Mouse (Mus musculus) CH12.LX (cell line): Measurements from ENCODE around the gene Fcna. TPM values are rescaled to one million over a fixed set of nuclear protein-coding genes. Genes with fewer than 3 reads are reported as not detected.

Experiments used
- DNase-seq: peaks from one replicate; pipeline ENCODE4 v3.0.0-alpha.2; 2013; ENCODE audit errors: extremely low read depth
- H3K27ac ChIP-seq: 2 replicates; pipeline ENCODE4 v1.5.1; 2012; ENCODE audit warnings: low read depth, mild to moderate bottlenecking, control low read depth, moderate library complexity; ENCODE audit not compliant: insufficient read depth
- H3K27me3 ChIP-seq: replicated peaks from 2 replicates; pipeline ENCODE3; 2012; ENCODE audit warnings: inconsistent platforms
- H3K36me3 ChIP-seq, 2 experiments: replicated peaks in 1 of 2; 2 replicates each; pipeline versions ENCODE3 to v1.6.1; 2012; ENCODE audit warnings: inconsistent platforms in 1 of 2, low read length in 1 of 2, mild to moderate bottlenecking in 1 of 2, mixed read lengths in 1 of 2, moderate library complexity in 1 of 2; ENCODE audit not compliant: control insufficient read depth in 1 of 2, insufficient read depth in 1 of 2
- H3K4me1 ChIP-seq, 2 experiments: 2 replicates each; pipeline ENCODE4 v1.6.1; 2012; ENCODE audit warnings: inconsistent platforms in 1 of 2, moderate library complexity in 1 of 2; ENCODE audit not compliant: insufficient read depth in 2 of 2, control insufficient read depth in 1 of 2
- H3K4me2 ChIP-seq: 2 replicates; pipeline ENCODE4 v1.6.1; 2012; ENCODE audit warnings: low read depth, mild to moderate bottlenecking, control low read depth; ENCODE audit not compliant: poor library complexity, insufficient read depth, severe bottlenecking
- H3K4me3 ChIP-seq, 3 experiments: fragments of 150-350 bp in 1 of 3; sonication (generic) in 1 of 3; replicated peaks in 1 of 3; 2 replicates each; pipeline versions ENCODE3 to v1.5.1; 2011 to 2012; ENCODE audit warnings: low read depth in 2 of 3, low read length in 2 of 3, mild to moderate bottlenecking in 2 of 3, moderate library complexity in 2 of 3, control low read depth in 1 of 3, improper control_type of control experiment in 1 of 3, inconsistent platforms in 1 of 3, mixed read lengths in 1 of 3; ENCODE audit not compliant: poor library complexity in 1 of 3
- H3K79me2 ChIP-seq: replicated peaks from 2 replicates; pipeline ENCODE4 v1.6.1; 2012; ENCODE audit warnings: mild to moderate bottlenecking, moderate library complexity; ENCODE audit not compliant: control insufficient read depth, poor library complexity, insufficient read depth, severe bottlenecking; ENCODE audit errors: extremely low read depth
- H3K9ac ChIP-seq: 2 replicates; pipeline ENCODE4 v1.6.1; 2012; ENCODE audit warnings: low read depth, mild to moderate bottlenecking, control low read depth, moderate library complexity; ENCODE audit not compliant: insufficient read depth
- H3K9me3 ChIP-seq: replicated peaks from 2 replicates; pipeline ENCODE3; 2012; ENCODE audit warnings: low read length, inconsistent platforms, mixed read lengths
- BHLHE40 ChIP-seq: IDR thresholded peaks from 2 replicates; pipeline ENCODE4 v1.6.1; 2011; ENCODE audit warnings: mild to moderate bottlenecking, low read depth, low read length, improper control_type of control experiment
- CHD1 ChIP-seq: IDR thresholded peaks from 2 replicates; pipeline ENCODE4 v1.6.1; 2012; ENCODE audit warnings: low read depth, low read length, improper control_type of control experiment, inconsistent platforms
- EP300 ChIP-seq: IDR thresholded peaks from 2 replicates; pipeline ENCODE4 v1.6.1; 2011; ENCODE audit warnings: low read length, improper control_type of control experiment
- ETS1 ChIP-seq: conservative IDR thresholded peaks from 2 replicates; pipeline ENCODE4 v1.6.1; 2012; ENCODE audit warnings: low read depth, mild to moderate bottlenecking, inconsistent platforms, low read length, improper control_type of control experiment, moderate library complexity
- GABPA ChIP-seq: IDR thresholded peaks from 2 replicates; pipeline ENCODE4 v1.6.1; 2012; ENCODE audit warnings: low read depth, low read length, improper control_type of control experiment, inconsistent platforms; ENCODE audit not compliant: insufficient replicate concordance
- HCFC1 ChIP-seq: IDR thresholded peaks from 2 replicates; pipeline ENCODE4 v1.6.1; 2012; ENCODE audit warnings: low read depth, mild to moderate bottlenecking, inconsistent platforms, low read length, improper control_type of control experiment
- JUND ChIP-seq: conservative IDR thresholded peaks from 2 replicates; pipeline ENCODE4 v1.6.1; 2011; ENCODE audit warnings: low read depth, low read length, improper control_type of control experiment
- MAFK ChIP-seq: IDR thresholded peaks from 2 replicates; pipeline ENCODE4 v1.6.1; 2011; ENCODE audit warnings: low read length, improper control_type of control experiment; ENCODE audit not compliant: insufficient replicate concordance
- MEF2A ChIP-seq: IDR thresholded peaks from 2 replicates; pipeline ENCODE4 v1.6.1; 2014; ENCODE audit warnings: low read depth, mild to moderate bottlenecking, inconsistent platforms, low read length, improper control_type of control experiment, borderline replicate concordance
- MXI1 ChIP-seq: IDR thresholded peaks from 2 replicates; pipeline ENCODE4 v1.6.1; 2011; ENCODE audit warnings: mild to moderate bottlenecking, low read depth, low read length, improper control_type of control experiment
- NRF1 ChIP-seq: IDR thresholded peaks from 2 replicates; pipeline ENCODE4 v1.6.1; 2014; ENCODE audit warnings: low read depth, mild to moderate bottlenecking, inconsistent platforms, low read length, improper control_type of control experiment, moderate library complexity
- PAX5 ChIP-seq: IDR thresholded peaks from 2 replicates; pipeline ENCODE4 v1.6.1; 2012; ENCODE audit warnings: low read length, inconsistent platforms, mixed read lengths
- POLR2A ChIP-seq: IDR thresholded peaks from 2 replicates; pipeline ENCODE4 v1.6.1; 2011; ENCODE audit warnings: low read depth, mild to moderate bottlenecking, improper control_type of control experiment, low read length
- RCOR1 ChIP-seq: conservative IDR thresholded peaks from 2 replicates; pipeline ENCODE4 v1.6.1; 2012; ENCODE audit warnings: low read depth, mild to moderate bottlenecking, inconsistent platforms, low read length, improper control_type of control experiment
- SIN3A ChIP-seq: IDR thresholded peaks from 2 replicates; pipeline ENCODE4 v1.6.1; 2012; ENCODE audit warnings: low read length, improper control_type of control experiment, inconsistent platforms
- SMC3 ChIP-seq: IDR thresholded peaks from 2 replicates; pipeline ENCODE4 v1.6.1; 2011; ENCODE audit warnings: low read depth, low read length, improper control_type of control experiment
- TBP ChIP-seq: conservative IDR thresholded peaks from 2 replicates; pipeline ENCODE4 v1.6.1; 2011; ENCODE audit warnings: low read depth, low read length, improper control_type of control experiment
- TCF12 ChIP-seq: IDR thresholded peaks from 2 replicates; pipeline ENCODE4 v1.6.1; 2014; ENCODE audit warnings: low read depth, mild to moderate bottlenecking, inconsistent platforms, low read length, improper control_type of control experiment
- USF1 ChIP-seq: IDR thresholded peaks from 2 replicates; pipeline ENCODE4 v1.6.1; 2014; ENCODE audit warnings: low read depth, mild to moderate bottlenecking, inconsistent platforms, low read length, improper control_type of control experiment
- USF2 ChIP-seq: conservative IDR thresholded peaks from 2 replicates; pipeline ENCODE4 v1.6.1; 2011; ENCODE audit warnings: low read depth, low read length, improper control_type of control experiment
- ZKSCAN1 ChIP-seq: IDR thresholded peaks from 2 replicates; pipeline ENCODE4 v1.6.1; 2012; ENCODE audit warnings: low read depth, inconsistent platforms, low read length, improper control_type of control experiment, borderline replicate concordance
- ZMIZ1 ChIP-seq: IDR thresholded peaks from 2 replicates; pipeline ENCODE4 v1.6.1; 2012; ENCODE audit warnings: low read depth, mild to moderate bottlenecking, inconsistent platforms, low read length, improper control_type of control experiment
- ZNF384 ChIP-seq: IDR thresholded peaks from 2 replicates; pipeline ENCODE4 v1.6.1; 2012; ENCODE audit warnings: low read depth, low read length, improper control_type of control experiment, inconsistent platforms
- dilution Hi-C: fragments of 300-500 bp; cut with MboI; formaldehyde crosslinking; loops from 2 replicates; pipeline ENCODE4 v1.14.3; 2020; ENCODE audit warnings: low sequenced_read_pairs; ENCODE audit not compliant: extremely low pct_unique_long_range_greater_than_20kb, extremely low pct_ligation_motif_present
- in situ Hi-C: fragments of 300-500 bp; cut with MboI; formaldehyde crosslinking; loops from 3 replicates; pipeline ENCODE4 v1.14.3; 2019; ENCODE audit warnings: low sequenced_read_pairs, low pct_ligation_motif_present, low pct_unique_long_range_greater_than_20kb, mixed read lengths
- polyA plus RNA-seq: library from polyadenylated mRNA; unstranded; fragments of >175 nt; gene quantifications from 2 replicates; pipeline ENCODE4 v1.2.1, GENCODE M21; 2012; ENCODE audit warnings: low read depth; ENCODE audit not compliant: insufficient read length
- total RNA-seq, 2 experiments: library from RNA; depleted of rRNA; stranded (reverse); fragments of 300-350 nt in 1 of 2; fragments of >200 nt in 1 of 2; gene quantifications; 2 replicates each; pipeline ENCODE4 v1.2.3; 2012 to 2014

The Fcna gene
- total and polyA plus RNA-seq, 3 experiments = not detected

DNA sequence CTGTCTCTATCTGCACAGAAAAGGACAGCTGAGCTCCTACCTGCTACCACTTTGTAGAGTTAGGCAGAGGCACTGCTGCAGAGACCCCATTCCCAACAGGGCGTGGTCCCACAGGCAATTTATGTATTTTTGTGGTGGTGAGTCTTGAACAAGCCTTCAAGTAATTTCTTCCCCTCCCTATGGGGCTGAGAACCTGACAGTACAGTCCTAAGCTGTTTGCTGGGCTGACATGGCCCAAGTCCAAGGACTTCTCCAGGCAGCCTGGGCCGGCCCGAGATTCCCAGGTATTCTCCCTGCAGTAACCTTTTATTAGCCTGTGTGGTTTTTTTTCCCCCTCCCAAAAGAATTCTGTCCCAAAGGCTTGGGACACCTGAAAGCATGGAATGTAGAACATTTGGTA, 43.7 kb downstream of the Fcna start:
- dilution Hi-C loops (no loop called here), in situ Hi-C loops (no loop called here)
- TF ChIP-seq ZKSCAN1 (no peak), BHLHE40 (no peak), USF1 (no peak), USF2 (no peak), ZMIZ1 (no peak), TCF12 (no peak), MXI1 (no peak), ZNF384 (no peak), PAX5 (no peak), NRF1 (no peak), MEF2A (no peak), MAFK (no peak), SIN3A (no peak), HCFC1 (no peak), ETS1 (no peak), CHD1 (no peak), SMC3 (no peak)
- H3K9ac ChIP-seq = no peak overlapping the region
- H3K27ac ChIP-seq = no peak overlapping the region
- no peaks in the 10 kb centered on the region for H3K79me2 ChIP-seq
- H3K27me3 ChIP-seq = no peaks in the 10 kb centered on the region
- no peak overlapping the region for H3K4me2 ChIP-seq
- peaks cover 53 to 78% of the 10 kb centered on the region in 2 experiments for H3K36me3 ChIP-seq
- DNase-seq = no peak
- H3K4me3 ChIP-seq = no peak overlapping the region
- peaks cover 10% of the 10 kb centered on the region for H3K9me3 ChIP-seq
- H3K4me1 ChIP-seq = peaks cover 5 to 24% of the 10 kb centered on the region in 2 experiments; a peak in 3 of 4 replicates

DNA sequence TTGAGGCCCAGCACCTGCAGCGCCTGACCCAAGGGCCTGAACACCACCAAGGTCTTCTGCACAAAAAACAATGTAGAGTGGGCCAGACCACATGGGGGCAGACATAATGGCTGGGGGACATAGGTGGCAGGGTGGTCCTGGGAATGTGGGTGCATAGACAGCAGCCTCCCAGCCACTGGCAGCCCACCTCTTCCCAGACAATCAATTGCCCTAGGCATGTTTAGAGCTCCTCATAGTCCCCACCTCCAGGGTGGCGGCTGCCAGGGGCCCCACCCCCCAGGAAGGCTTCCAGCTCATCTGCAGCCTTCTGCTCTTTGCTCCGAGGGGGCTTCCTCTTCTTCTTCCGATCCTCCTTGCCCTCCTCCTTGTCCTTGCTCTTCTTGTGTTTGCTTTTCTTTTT, 44.3 kb downstream of the Fcna start:
- no peak overlapping the region for H3K9ac ChIP-seq
- H3K36me3 ChIP-seq = peaks cover 49 to 80% of the 10 kb centered on the region in 2 experiments
- no peak for DNase-seq
- peaks cover 16% of the 10 kb centered on the region for H3K9me3 ChIP-seq
- dilution Hi-C loops = no loop called here
- H3K4me1 ChIP-seq = peaks cover 5 to 24% of the 10 kb centered on the region in 2 experiments; a peak in 3 of 4 replicates
- H3K4me3 ChIP-seq = no peak overlapping the region
- H3K27me3 ChIP-seq = no peaks in the 10 kb centered on the region
- H3K79me2 ChIP-seq = no peaks in the 10 kb centered on the region
- TF ChIP-seq JUND (no peak), GABPA (no peak), SMC3 (no peak), SIN3A (no peak), EP300 (no peak), USF2 (no peak), CHD1 (no peak), TBP (no peak), RCOR1 (no peak), HCFC1 (no peak), MAFK (no peak), POLR2A (no peak)
- no peak overlapping the region for H3K27ac ChIP-seq
- H3K4me2 ChIP-seq = no peak overlapping the region
- in situ Hi-C loops = no loop called here
